Mouse (Mus musculus) testis, postnatal 10 days (tissue): ENCODE measurements around the gene Dgcr8.

Experiments used
- DNase-seq: peaks from one replicate; pipeline ENCODE4 v3.0.0; 2021; ENCODE audit warnings: low spot score

Gene Dgcr8

GRCm38 (mm10) chr16:18220001-18220400 lies 69.0 kb downstream of the Dgcr8 start:
- DNase-seq, result peak; percentile 66

- DNase-seq, result no peak
Observed at GRCm38 (mm10) chr16:18218580-18218996, 70.5 kb downstream of the Dgcr8 start.

GRCm38 (mm10) chr16:18217579-18217978 lies 71.5 kb downstream of the Dgcr8 start, which contains the start of gene Ccdc188:
Gene Ccdc188, plus strand, starts transcription at chr16:18217879.
- DNase-seq, result no peak

- no peak for DNase-seq
Observed at GRCm38 (mm10) chr16:18214858-18215257, 74.2 kb downstream of the Dgcr8 start.

- DNase-seq, result no peak
Observed at GRCm38 (mm10) chr16:18213689-18214088, 75.4 kb downstream of the Dgcr8 start.

GRCm38 (mm10) chr16:18211417-18212171 lies 77.5 kb downstream of the Dgcr8 start:
- DNase-seq, result peak; percentile 97

GRCm38 (mm10) chr16:18210701-18211416 lies 78.2 kb downstream of the Dgcr8 start:
- DNase-seq, result peak; percentile 84
